Mouse (Mus musculus) MEL-GATA-1-ER (cell line): ENCODE data around the gene Slc29a1.
A peak's percentile ranks its signal among the peaks of the same experiment; 100 is the strongest.

Source experiments
- DNase-seq: peaks from one replicate; pipeline ENCODE4 v3.0.0-alpha.2; 2012; ENCODE audit warnings: low read depth; ENCODE audit errors: extremely low read depth

Gene Slc29a1

DNA sequence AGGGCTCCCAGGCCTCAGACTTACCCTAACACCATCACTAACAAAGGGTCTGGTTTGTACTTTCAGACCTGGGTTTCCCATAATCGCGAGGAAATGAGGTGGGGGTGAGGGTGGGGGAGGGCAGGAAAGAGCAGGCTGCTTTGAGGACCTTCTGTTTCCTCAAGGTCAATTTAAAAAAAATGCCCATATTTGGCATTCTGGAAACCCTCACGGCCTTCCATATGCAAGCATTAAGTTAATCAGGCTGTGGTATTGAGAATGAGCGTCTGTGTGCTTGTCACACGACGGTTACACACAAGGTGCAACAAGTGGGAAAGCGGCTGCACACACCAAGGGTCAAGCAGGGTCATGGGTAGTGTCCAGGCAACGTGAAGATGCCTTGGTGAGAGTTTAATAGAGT, 12.6 kb upstream of the Slc29a1 start:
- DNase-seq: no peak

GRCm38 (mm10) chr17:45610144-45610866, 10.9 kb upstream of the Slc29a1 start:
- DNase-seq: no peak

DNA sequence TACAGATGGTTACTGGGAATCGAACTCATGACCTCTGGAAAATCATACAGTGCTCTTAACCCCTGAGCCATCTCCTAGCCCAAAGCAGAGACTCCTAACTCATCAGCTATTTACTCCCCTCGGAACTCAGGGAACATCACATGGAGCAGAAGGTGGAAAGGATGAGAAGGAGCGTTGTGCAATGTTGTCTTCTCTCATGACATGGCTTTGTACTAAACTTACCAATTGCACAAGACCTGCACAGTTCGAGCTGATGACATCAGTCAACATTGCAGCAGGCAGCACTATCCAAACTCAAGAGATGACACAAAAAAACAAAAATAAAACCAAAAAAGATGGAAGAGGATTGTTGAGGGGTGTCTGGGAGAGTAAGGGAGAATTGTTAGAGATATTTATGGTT, 9.0 kb upstream of the Slc29a1 start:
- no peak for DNase-seq

GRCm38 (mm10) chr17:45606992-45607879, 7.8 kb upstream of the Slc29a1 start:
- no peak for DNase-seq

DNA sequence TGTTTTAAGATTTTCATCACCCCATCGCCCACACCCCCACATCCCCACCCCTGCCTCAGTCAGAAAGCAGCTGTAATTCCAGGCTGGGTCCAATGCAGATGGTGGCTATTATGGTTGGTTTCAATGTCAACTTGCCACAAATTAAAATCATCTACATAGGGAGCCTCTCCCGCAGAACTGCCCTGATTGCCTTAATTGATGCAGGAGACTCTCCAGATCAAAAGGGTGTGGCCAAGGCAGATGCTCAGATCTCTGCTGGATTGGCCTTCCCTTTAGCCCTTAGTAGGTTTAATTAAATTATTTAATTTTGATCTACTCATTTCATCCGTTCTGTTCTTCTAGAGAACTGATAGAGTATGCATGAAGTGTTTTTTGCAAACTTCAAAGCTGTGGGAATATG, 3.6 kb upstream of the Slc29a1 start:
- DNase-seq: no peak

GRCm38 (mm10) chr17:45601877-45602304, 2.5 kb upstream of the Slc29a1 start, which contains the start of gene Mymx:
Mymx (minus strand) TSS chr17:45602102.
- DNase-seq: no peak

- DNase-seq: no peak
Observed at GRCm38 (mm10) chr17:45601325-45601724, 1.9 kb upstream of the Slc29a1 start.

DNA sequence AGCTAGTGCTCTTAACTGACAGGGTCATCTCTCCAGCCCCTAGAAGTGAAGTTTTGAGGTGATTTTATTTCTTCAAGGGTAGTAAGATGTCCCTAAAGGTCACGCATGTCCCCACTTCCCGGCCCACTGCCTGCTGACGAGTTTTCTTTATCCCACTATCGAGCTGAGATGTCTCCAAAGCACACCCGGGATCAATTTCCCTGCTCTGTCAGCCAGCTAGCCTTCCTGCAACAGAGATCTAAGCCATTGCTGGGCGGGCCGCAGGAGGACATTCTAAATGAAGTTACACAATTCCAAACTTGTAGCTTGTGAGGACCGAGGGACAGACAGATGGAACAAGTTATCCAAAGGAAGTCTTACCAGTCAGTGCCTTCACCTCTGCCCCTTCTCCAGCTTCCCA, 861 bp upstream of the Slc29a1 start:
- DNase-seq: no peak

GRCm38 (mm10) chr17:45598891-45599290, 515 bp downstream of the Slc29a1 start:
- DNase-seq: no peak

- DNase-seq: no peak
Observed at GRCm38 (mm10) chr17:45598376-45598775, 1.0 kb downstream of the Slc29a1 start.

DNA sequence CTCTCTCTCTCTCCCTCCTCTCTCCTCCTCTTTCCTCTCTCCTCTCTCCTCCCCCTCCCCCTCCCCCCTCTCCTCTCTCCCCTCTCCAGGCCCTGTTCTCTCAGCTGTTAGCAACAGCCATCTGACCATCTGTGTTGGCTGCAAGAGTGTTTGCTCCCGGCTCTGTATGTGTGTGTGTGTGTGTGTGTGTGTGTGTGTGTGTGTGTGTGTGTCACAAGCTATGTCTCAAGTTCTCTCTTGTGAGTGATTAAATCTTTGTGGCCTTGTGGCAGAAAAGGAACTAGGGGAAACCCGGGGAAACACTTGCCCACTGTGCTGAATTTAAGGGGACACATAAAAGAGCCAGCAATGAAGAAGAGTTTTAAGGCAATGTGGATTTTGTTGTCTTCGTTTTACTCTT, 1.6 kb downstream of the Slc29a1 start:
- peak; percentile 58 for DNase-seq

DNA sequence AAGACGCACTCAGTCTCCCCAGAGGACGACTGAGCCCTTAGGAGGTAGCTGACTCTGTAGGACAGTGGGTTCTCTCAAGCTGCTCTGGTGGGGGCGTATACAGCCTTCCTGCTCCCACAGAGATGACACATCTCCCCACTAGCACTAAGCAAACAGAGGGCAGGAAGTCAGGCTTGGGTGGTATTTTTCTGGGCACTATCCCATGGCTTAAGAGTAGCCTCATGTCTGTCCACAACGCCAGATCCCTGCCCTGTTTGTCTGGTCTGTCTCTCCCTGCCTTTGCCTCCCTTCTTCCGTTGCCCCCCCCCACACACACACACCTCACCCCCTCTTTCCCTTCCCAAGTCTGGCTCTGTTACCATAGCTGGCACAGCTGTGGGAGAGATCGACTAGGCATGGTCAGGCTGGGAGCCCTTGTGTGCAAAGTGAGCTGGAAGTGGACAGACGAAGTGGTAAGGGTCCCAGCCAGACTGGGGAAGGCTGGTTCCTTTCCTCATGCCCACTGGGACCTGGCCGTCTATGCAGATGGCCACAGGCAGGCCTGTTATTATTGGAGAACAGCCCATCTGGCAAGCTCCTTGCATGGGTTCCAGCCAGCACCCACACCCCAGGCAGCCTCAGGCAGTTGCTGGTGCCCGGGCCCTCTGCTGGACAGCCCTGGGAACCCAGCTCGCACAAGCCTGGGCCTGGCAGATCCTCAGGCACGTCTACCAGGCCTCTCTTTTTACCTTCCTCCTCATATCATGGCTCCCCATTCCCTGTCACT, 2.6 kb downstream of the Slc29a1 start:
- no peak for DNase-seq

- no peak for DNase-seq
Observed at GRCm38 (mm10) chr17:45595736-45596390, 3.5 kb downstream of the Slc29a1 start.

DNA sequence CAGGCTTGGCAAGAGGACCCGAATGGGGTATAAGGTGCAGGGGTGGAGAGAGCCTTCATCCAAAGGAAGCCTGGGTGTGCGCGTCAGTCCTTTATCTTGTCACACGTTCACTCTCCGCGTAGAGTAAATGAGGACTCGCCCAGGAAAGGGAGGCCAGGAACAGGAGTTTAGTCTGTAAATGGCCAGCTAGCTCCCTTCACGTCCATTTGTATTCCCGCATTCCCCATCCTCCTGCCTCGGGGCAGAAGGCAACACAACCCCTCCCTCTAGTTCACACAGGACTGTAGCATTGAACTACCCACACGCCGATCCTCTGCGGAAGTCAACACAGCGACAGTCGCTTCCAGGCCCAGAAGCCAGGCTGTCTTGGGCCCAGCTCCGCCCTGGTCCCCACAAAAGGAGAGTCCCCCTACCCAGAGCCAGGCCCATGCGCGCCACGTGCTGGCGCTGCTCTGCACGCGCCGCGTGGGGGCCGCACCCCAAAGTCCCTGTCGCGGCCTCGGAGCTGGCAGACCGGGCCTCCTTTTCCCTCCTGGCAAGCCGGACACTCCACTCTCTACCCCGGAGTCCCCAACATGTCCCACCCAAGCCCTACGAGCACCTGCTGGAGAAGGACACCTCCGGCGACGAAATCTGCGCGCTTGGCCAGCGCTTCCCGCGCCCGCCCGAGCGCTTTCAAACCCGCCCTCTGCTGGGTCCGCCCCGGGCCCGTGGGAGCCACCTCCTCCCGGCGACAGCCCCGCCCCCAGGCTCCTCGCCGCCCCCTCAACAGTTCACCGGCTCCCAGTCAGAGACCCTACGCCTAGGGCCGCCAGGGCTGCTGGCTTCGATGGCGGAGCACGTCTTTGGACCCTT, 4.3 kb downstream of the Slc29a1 start:
- no peak for DNase-seq

DNA sequence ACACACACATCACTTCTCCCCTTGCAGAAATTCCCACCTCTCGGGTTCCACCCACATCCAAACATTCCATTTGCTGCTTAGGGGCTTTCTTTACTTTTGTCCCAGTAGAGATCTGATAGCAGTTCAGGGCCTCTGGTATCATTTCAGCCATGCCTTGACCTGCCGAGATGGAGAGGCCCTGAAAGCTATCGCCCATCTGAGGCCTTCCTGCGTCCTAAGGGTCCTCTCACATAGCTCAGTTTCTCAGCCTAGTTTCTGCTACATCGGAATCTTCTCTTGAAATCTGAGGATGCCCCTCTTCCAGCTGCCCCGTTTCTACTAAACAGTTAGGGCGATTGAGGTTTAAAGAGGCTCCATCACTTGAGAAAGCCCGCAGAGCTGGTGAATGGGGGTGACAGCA, 5.2 kb downstream of the Slc29a1 start:
- DNase-seq: no peak

GRCm38 (mm10) chr17:45593479-45593878, 5.9 kb downstream of the Slc29a1 start:
- DNase-seq: no peak

GRCm38 (mm10) chr17:45592606-45593431, 6.6 kb downstream of the Slc29a1 start:
- DNase-seq: no peak

GRCm38 (mm10) chr17:45591701-45592605, 7.5 kb downstream of the Slc29a1 start:
- no peak for DNase-seq
